Mouse (Mus musculus): Measurements from ENCODE around the gene Vmn1r101.
"Not testable (repeated sequence)": the region's sequence is repeated elsewhere in the genome, so short reads cannot be mapped to it uniquely, and the experiment has no call there.

Gene Vmn1r101

DNA sequence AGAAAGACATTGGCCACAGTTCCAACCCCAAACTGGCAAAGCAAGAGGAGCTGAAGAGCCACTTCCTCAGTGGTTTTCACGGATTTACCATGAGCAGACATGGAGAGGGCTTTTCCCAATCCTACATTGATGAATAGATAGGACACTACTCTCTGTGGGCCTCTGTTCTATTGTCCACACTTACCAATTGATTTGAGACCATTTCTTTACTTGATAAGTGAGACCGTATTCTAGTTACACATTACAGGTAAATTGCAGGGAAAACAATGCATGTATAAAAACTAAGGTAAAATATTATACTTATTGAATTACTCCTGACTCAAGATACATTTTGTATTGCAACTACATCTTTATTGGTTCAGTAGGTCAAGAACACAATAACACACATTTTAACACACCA, at the start of gene Vmn1r101:
Vmn1r101 (minus strand) TSS at position 101 of the 400 bp plus-strand sequence.
- DNase-seq (ENCODE audit: low spot score), result not testable (repeated sequence)

- DNase-seq (ENCODE audit: low spot score), result not testable (repeated sequence)
Observed at GRCm38 (mm10) chr7:20474825-20475224, 32.4 kb upstream of the Vmn1r101 start, which contains the start of gene Gm10670. Gm10670 (minus strand) TSS chr7:20474925.

- not testable (repeated sequence) for DNase-seq (ENCODE audit: low spot score)
Observed at GRCm38 (mm10) chr7:20417642-20418041, 24.8 kb downstream of the Vmn1r101 start, which contains the start of gene Vmn1r100. Vmn1r100 (plus strand) TSS chr7:20417942.
